14 mouse cellular contexts compared by ENCODE assay signal in the genomic region with DNA sequence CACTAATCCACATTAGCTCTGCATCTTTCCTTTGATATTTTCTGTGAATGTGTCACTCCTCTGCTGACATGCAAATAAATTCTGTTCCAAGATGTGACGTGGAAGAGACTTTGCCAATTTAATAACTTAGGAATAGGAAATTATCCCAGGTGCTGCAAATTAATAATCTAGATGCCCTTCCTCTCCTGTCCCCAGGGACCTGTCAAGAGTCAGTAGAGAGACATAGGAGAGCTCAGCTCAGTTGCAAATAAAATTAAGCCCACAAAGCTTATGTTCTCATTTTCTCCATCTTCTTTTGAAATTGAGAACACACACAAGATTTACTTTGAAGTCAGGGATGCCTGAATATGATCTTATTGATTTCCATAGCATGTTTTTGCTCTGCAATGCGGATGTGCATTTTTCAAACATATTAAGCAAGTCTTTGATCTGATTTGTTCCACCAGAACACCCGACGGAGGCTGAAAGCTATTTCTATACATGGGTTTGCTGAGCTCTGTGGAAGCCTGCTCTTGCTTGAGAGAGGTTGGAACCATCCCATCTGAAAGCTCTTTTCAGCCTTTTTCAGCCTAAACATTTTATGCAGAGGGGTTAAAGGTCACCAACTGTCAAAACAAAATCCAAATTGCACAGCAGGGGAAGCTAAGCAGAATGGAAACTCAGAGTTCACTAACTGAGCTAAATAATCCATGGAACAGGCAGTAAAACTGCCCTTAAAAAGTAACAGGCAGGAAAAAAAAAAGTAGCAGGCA. TPM values are rescaled to one million over a fixed set of nuclear protein-coding genes. Genes with fewer than 3 reads are reported as not detected.
DNase-seq lines count a peak whose midpoint lies in the region; ATAC-seq and TF ChIP-seq lines count a peak whose summit lies in the region.
"Had no signal": no experiment of that assay in that cellular context is flagged by ENCODE, and none has a peak within 500 bp of the region (broad histone marks: within the 10 kb centered on the region; RNA-seq: fewer than 3 reads in every experiment).

No protein-coding gene starts in this region.

- H3K27me3 ChIP-seq in intestine, embryonic 14.5 days (replicated peaks; ENCODE audit: control insufficient read depth, insufficient read depth, low read length): no peaks in the 10 kb centered on the region
- H3K27me3 ChIP-seq in intestine, postnatal 0 days (replicated peaks; ENCODE audit: control insufficient read depth, insufficient read depth, low read length): no peaks in the 10 kb centered on the region
- no peaks in the 10 kb centered on the region for H3K27me3 ChIP-seq in hindbrain, embryonic 14.5 days (ENCODE audit: control insufficient read depth, insufficient read depth, low read length)
- H3K27me3 ChIP-seq in midbrain, embryonic 14.5 days (ENCODE audit: control insufficient read depth, insufficient read depth, low read length): no peaks in the 10 kb centered on the region

- no peak for TF ChIP-seq CTCF in intestine, postnatal 0 days (IDR thresholded peaks at IDR 0.05; ENCODE audit: low read depth)

- no peaks in the 10 kb centered on the region for H3K9me3 ChIP-seq in intestine, embryonic 14.5 days (ENCODE audit: control insufficient read depth, low read length)
- H3K9me3 ChIP-seq in intestine, postnatal 0 days (ENCODE audit: control insufficient read depth): no peaks in the 10 kb centered on the region
- H3K9me3 ChIP-seq in hindbrain, embryonic 14.5 days (ENCODE audit: control insufficient read depth, low read length): no peaks in the 10 kb centered on the region
- no peaks in the 10 kb centered on the region for H3K9me3 ChIP-seq in midbrain, embryonic 14.5 days (ENCODE audit: control insufficient read depth, low read length)

- no peak for DNase-seq in intestine, embryonic 14.5 days (ENCODE audit: low spot score)
- peak; percentile 6 for DNase-seq in brain, embryonic 18.5 days (ENCODE audit: low read depth, low spot score)
- peak; percentile 36 for DNase-seq in hindbrain, embryonic 14.5 days (ENCODE audit: low spot score)
- peak; percentile 66 for DNase-seq in midbrain, embryonic 14.5 days
- DNase-seq in gastrocnemius, postnatal 25 days: no peak
- no peak for DNase-seq in urinary bladder, adult 18-20 months (ENCODE audit: low spot score in 2 of 2)
- no peak for DNase-seq in left cerebral cortex, postnatal 14 days (ENCODE audit: low spot score in 2 of 2)
- DNase-seq: cerebellum, adult 2 months; gastrocnemius, adult 2 months; thymus, postnatal 36 days had no signal

- intact Hi-C loops in left cerebral cortex, postnatal 14 days (cut with DNase I): no loop called here

- WGBS in intestine, embryonic 14.5 days: 20% methylated on average over 4 of the region's 4 CpGs
- 54% methylated on average over 4 of the region's 4 CpGs for WGBS in intestine, postnatal 0 days
- WGBS in hindbrain, embryonic 14.5 days: 16% methylated on average over 4 of the region's 4 CpGs
- 7% methylated on average over 4 of the region's 4 CpGs for WGBS in midbrain, embryonic 14.5 days

- H3K36me3 ChIP-seq in intestine, embryonic 14.5 days (ENCODE audit: control insufficient read depth, insufficient read depth, low read length): no peaks in the 10 kb centered on the region
- H3K36me3 ChIP-seq in intestine, postnatal 0 days (ENCODE audit: control insufficient read depth, insufficient read depth): no peaks in the 10 kb centered on the region
- H3K36me3 ChIP-seq in hindbrain, embryonic 14.5 days (replicated peaks; ENCODE audit: control insufficient read depth, insufficient read depth): no peaks in the 10 kb centered on the region
- H3K36me3 ChIP-seq in midbrain, embryonic 14.5 days (ENCODE audit: control insufficient read depth, insufficient read depth, low read length): no peaks in the 10 kb centered on the region

- no peak overlapping the region for H3K9ac ChIP-seq in intestine, embryonic 14.5 days (ENCODE audit: low read length)
- no peak overlapping the region for H3K9ac ChIP-seq in intestine, postnatal 0 days (ENCODE audit: low read depth, low read length)
- H3K9ac ChIP-seq in hindbrain, embryonic 14.5 days: no peak overlapping the region
- no peak overlapping the region for H3K9ac ChIP-seq in midbrain, embryonic 14.5 days (replicated peaks; ENCODE audit: low read length)

- peaks cover 11% of the 10 kb centered on the region for H3K4me1 ChIP-seq in intestine, embryonic 14.5 days (replicated peaks; ENCODE audit: control insufficient read depth, insufficient read depth, low read length)
- no peaks in the 10 kb centered on the region for H3K4me1 ChIP-seq in intestine, postnatal 0 days (replicated peaks; ENCODE audit: control insufficient read depth, insufficient read depth, low read length)
- no peaks in the 10 kb centered on the region for H3K4me1 ChIP-seq in hindbrain, embryonic 14.5 days (replicated peaks; ENCODE audit: control insufficient read depth, insufficient read depth, low read length)
- peaks cover 5% of the 10 kb centered on the region; the same call in 1 of the 2 replicates for H3K4me1 ChIP-seq in midbrain, embryonic 14.5 days (ENCODE audit: control insufficient read depth, insufficient read depth, low read length)

- H3K27ac ChIP-seq in intestine, embryonic 14.5 days (ENCODE audit: low read depth): peak overlapping the region; percentile 60
- H3K27ac ChIP-seq in intestine, postnatal 0 days (ENCODE audit: low read depth, low read length): no peak overlapping the region
- H3K27ac ChIP-seq in hindbrain, embryonic 14.5 days: no peak overlapping the region
- no peak overlapping the region for H3K27ac ChIP-seq in midbrain, embryonic 14.5 days (replicated peaks; ENCODE audit: low read depth, low read length)
- H3K27ac ChIP-seq: gastrocnemius, adult 2 months had no signal

- H3K4me2 ChIP-seq in intestine, embryonic 14.5 days (ENCODE audit: low read length): no peak overlapping the region
- H3K4me2 ChIP-seq in intestine, postnatal 0 days (replicated peaks; ENCODE audit: low read depth): no peak overlapping the region
- no peak overlapping the region for H3K4me2 ChIP-seq in hindbrain, embryonic 14.5 days (replicated peaks)
- no peak overlapping the region for H3K4me2 ChIP-seq in midbrain, embryonic 14.5 days (ENCODE audit: low read length)

- no peak overlapping the region for H3K4me3 ChIP-seq in intestine, embryonic 14.5 days (ENCODE audit: low read depth, low read length)
- H3K4me3 ChIP-seq in intestine, postnatal 0 days (ENCODE audit: low read depth, low read length): no peak overlapping the region
- H3K4me3 ChIP-seq in hindbrain, embryonic 14.5 days (replicated peaks; ENCODE audit: low read length): no peak overlapping the region
- no peak overlapping the region for H3K4me3 ChIP-seq in midbrain, embryonic 14.5 days (replicated peaks; ENCODE audit: low read depth, low read length)
- H3K4me3 ChIP-seq: gastrocnemius, adult 2 months had no signal

- 0 out of 2 replicates have a peak, but pooled peaks have one; percentile 27 for ATAC-seq in intestine, embryonic 14.5 days (replicated peaks; ENCODE audit: low FRiP score, low TSS enrichment, low read depth)
- no peak for ATAC-seq in intestine, postnatal 0 days
- no peak for ATAC-seq in hindbrain, embryonic 14.5 days (ENCODE audit: low FRiP score)
- ATAC-seq in midbrain, embryonic 14.5 days (ENCODE audit: low FRiP score, low TSS enrichment): no peak
- ATAC-seq: inflammation-experienced regulatory T-cells, adult 6 months had no signal

RNA-seq across cellular contexts. Expression of gene Prl, which starts 26.1 kb away (rescaled TPM):
- not detected in 2 replicates for polyA plus RNA-seq in intestine, embryonic 14.5 days (2014; fragmentation: Nextera tagmentation; extraction: Ambion mirVana)
- polyA plus RNA-seq in intestine, postnatal 0 days (2015; fragmentation: Nextera tagmentation; extraction: Ambion mirVana): not detected in 2 replicates
- polyA plus RNA-seq in hindbrain, embryonic 14.5 days (2014; fragmentation: Nextera tagmentation; extraction: Ambion mirVana): 0.46 TPM in 1 of 2 replicates, not detected in the other
- not detected in 2 replicates for polyA plus RNA-seq in midbrain, embryonic 14.5 days (2014; fragmentation: Nextera tagmentation; extraction: Ambion mirVana)
- total RNA-seq in gastrocnemius, postnatal 25 days (2021): not detected
- not detected for total RNA-seq in left cerebral cortex, postnatal 14 days (2021)
- total RNA-seq: gastrocnemius, adult 2 months; liver, adult 2 months; megakaryocyte-erythroid progenitor cell, adult 5-6 weeks had no signal
- polyA plus RNA-seq: cerebellum, adult 2 months; inflammation-experienced regulatory T-cells, adult 6 months; liver, adult 2 months had no signal

Comparison
In these comparisons a context has a peak if more than half of its experiments do, and no peak if none do; other contexts are left out.
1. DNase-seq: peak in brain, embryonic 18.5 days (single experiment), hindbrain, embryonic 14.5 days (single experiment) and midbrain, embryonic 14.5 days (single experiment); none in intestine, embryonic 14.5 days (single experiment), gastrocnemius, postnatal 25 days (single experiment), urinary bladder, adult 18-20 months (0 of 2) and left cerebral cortex, postnatal 14 days (0 of 2).